Mouse (Mus musculus) layer of hippocampus, adult 11-12 months (tissue): Measurements from ENCODE around the gene Nrxn1.
"Not testable (repeated sequence)": the region's sequence is repeated elsewhere in the genome, so short reads cannot be mapped to it uniquely, and the experiment has no call there.

Source experiments
- DNase-seq: peaks from one replicate; pipeline ENCODE4 v3.0.0; 2022; ENCODE audit warnings: low spot score

The Nrxn1 gene

DNA sequence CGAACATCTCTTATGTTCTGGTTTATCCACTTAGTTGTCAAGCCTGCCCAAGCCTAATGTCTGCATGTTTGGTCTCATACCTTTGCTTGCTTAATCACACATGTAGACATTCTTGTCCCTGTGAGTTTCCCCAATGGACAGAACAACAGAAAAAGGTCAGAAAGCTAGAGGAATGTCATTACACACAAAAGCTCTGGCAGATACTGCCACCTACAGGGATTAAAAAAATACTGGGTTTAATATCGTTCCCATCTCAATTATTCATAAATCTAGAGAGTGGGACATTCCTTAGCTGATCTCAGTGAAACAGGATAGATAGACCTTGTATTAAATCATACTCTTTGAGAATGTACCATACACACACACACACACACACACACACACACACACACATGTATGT is 823.7 kb downstream of the Nrxn1 start:
- no peak for DNase-seq

GRCm38 (mm10) chr17:90253451-90254131 is 839.3 kb downstream of the Nrxn1 start:
- no peak for DNase-seq

DNA sequence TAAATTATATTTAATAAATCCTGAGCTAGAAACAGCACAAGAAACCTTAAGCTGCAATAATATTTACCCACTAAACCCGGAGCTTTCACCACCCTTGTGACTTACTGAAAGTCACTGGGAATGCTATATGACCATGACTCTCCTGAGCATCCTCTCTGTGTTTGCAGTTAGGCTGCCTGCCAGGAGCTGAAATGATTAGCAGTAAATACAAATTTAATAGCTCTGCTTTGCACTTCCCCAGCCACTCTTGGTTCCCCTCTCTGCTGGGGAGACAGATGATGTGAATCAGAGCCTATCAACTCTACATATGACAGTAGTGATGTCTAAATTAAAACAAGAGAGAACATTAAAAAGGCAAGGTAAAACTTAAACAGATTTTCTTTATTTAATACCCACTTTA is 840.7 kb downstream of the Nrxn1 start:
- DNase-seq, result no peak

DNA sequence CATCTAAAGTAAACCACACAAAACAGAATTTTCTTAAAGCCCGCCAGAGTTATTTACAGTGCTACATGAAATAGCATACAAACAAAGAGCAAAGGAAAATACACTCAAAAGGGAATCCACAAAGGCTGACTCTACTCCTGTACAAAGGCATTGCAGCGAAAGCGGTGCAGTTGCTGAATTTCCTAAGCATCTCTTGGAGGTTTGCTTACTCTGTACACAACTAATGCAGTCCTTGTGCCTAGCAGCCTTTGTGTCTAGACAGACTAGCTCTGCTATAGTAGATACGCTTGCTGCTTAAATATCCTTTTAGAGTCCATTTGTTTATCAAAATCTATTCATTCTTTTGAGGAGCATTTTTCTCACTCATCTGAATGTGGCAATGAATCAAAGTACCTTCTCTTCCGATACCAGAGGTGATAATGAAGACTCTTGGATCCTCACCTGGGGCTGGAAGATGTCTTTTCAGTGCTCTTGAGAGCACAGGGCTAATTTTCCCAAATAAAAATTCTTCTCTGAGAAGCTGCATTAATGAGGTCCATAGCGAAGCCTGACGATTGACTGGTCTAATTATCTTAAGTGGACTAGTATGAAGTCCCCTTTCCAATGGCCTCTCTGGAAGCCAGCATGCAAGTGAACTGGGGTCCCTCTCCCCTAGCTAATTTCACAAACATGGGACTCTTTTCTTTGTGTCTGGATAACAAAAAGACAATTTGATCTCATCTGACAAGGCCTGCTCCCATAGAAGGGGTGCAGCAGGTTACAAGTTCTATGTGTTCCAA is 845.6 kb downstream of the Nrxn1 start:
- no peak for DNase-seq

DNA sequence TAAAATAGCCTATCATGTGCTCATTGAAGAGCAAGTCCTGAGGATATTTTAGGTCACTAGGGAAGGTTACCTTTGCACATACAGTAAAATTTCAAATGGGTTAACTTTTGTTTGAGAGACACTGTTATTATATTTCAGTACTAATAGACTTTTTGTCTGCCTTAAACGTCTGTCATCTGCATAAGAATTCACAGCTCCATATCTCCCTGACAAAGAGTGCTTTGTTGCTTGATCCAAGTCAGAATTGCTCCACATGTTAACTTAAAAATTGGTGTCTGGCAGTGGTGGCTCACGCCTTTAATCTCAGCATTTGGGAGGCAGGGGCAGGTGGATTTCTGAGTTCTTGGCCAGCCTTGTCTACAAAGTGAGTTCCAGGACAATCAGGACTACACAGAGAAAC is 848.5 kb downstream of the Nrxn1 start:
- DNase-seq, result no peak

GRCm38 (mm10) chr17:90238964-90239363 is 853.9 kb downstream of the Nrxn1 start:
- no peak for DNase-seq

- DNase-seq, result no peak
These were observed 854.4 kb downstream of the Nrxn1 start for GRCm38 (mm10) chr17:90238517-90238916.

DNA sequence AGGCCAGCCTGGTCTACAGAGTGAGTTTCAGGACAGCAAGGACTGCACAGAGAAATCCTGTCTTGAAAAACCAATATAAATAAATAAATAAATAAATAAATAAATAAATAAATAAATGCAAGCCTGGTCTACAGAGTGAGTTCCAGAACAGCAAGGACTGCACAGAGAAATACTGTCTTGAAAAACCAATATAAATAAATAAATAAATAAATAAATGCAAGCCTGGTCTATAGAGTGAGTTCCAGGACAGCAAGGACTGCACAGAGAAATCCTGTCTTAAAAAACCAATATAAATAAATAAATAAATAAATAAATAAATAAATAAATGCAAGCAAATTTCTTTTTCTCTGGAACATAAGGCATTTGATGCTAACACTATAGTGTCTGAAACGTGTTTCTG is 857.2 kb downstream of the Nrxn1 start:
- DNase-seq, result not testable (repeated sequence)

DNA sequence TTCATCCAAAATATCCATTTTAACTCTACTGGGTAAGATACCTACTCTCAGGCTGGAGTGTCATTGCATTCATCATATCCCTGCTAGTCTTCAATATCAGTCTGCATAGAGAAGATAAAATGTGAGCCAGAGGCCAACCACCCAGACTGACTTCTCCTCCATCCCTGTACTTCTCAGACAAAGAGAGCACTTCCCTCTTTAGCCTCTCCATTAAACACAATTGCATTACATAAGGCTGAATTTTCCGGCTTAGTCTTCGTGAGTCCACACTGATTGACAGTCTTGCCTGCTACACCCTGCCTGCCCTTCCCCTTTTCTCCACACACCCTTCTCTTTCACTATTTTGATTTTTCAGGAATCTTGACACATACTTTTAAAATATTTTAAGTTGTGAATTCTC is 858.1 kb downstream of the Nrxn1 start:
- DNase-seq, result no peak

DNA sequence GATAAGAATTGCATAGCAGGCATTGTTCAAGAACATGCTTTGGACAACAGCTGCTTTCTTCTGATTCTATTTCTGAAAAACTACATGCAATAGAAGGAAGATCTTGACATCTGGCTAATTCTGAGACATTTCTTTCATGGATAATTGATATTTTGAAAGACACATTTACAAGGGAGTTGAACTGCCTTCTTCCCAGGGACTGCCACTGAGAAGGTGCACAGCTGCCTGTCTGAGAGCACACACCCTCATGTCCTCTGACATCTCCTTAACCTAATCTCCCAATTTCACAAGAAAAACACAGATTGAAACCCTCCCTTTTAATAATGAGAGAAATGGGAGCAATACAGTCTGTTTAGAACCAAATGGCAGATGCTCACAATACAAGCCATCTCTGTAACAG is 884.3 kb downstream of the Nrxn1 start:
- DNase-seq, result no peak

DNA sequence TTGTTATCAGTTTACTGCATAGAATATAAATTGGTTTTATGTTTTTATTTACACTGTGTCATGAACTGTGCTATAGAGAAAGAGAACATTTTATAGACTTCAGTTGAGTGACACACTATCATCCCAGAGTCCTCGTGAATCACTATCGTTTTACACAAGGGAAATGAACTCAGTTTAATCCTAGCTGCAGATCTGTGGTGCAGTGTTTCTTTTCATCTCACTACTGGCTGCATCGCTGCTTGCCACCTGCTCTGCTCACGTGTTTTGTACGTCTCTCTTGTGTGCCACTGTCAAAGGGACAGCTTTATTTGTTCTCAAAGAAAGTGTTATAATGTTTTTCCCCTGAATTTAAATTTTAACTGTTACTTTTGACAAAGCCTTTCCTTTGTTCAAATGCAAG is 885.3 kb downstream of the Nrxn1 start:
- DNase-seq, result no peak

- no peak for DNase-seq
These were observed 888.9 kb downstream of the Nrxn1 start for GRCm38 (mm10) chr17:90203993-90204392.

DNA sequence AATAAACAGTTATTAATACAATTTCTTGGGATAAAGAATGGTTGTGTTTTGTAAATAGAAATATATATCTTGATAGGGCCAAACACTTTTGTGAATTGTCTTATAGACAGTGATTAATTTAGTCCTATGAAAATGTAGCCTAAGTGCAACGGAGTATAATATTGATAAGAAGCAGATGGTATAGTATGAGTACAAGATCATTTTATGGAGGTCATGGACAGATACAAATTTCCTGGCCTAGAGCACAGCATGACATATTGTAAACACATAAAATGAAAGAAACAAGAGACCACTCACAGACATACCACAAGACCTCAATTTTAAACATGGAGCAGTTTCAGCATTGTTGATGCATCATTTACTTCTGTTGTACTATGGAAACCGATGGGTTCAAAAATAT is 890.1 kb downstream of the Nrxn1 start:
- DNase-seq, result no peak

- no peak for DNase-seq
These were observed 896.1 kb downstream of the Nrxn1 start for GRCm38 (mm10) chr17:90196772-90197171.

GRCm38 (mm10) chr17:90141602-90142001 is 951.3 kb downstream of the Nrxn1 start:
- no peak for DNase-seq

GRCm38 (mm10) chr17:90130836-90131235 is 962.0 kb downstream of the Nrxn1 start:
- DNase-seq, result no peak

GRCm38 (mm10) chr17:90129183-90129582 is 963.7 kb downstream of the Nrxn1 start:
- no peak for DNase-seq

DNA sequence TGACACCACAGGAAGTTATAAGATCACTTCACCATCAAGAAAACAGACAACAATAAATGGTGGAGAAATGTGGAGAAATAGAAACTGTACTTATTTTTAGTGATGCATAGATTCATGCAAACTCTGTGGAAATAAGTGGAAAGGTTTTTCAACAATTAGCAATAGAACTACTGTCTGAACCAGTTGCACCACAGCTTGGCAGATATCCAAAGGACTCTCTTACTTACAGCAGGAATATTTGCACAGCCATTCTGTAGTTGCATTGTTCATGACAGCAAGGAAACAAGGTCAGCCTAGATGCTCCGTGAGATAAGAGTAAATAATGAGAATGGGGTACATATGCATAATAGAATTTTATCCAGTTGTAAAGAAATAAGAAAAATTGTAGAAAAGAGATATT is 965.3 kb downstream of the Nrxn1 start:
- no peak for DNase-seq

GRCm38 (mm10) chr17:90122796-90123481 is 969.9 kb downstream of the Nrxn1 start:
- no peak for DNase-seq

DNA sequence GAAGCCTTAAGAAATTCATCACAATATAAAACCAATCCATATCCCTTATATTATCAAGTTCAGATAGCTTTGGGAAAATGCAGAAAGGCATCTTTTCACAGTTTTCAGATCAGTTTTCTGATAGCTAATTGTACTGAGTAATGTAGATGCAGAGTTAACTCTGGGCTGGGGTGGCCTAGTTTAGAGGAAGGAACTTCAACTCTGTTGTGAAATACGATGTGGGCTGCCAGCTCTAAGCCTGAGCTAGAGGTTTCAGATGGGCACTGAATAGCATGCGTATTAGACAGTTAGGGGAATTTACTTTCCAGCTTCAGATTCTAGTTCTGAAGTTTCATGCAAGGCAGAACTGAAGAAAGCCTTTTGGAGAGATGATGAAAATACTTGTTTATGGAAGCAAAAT is 976.6 kb downstream of the Nrxn1 start:
- DNase-seq, result no peak

DNA sequence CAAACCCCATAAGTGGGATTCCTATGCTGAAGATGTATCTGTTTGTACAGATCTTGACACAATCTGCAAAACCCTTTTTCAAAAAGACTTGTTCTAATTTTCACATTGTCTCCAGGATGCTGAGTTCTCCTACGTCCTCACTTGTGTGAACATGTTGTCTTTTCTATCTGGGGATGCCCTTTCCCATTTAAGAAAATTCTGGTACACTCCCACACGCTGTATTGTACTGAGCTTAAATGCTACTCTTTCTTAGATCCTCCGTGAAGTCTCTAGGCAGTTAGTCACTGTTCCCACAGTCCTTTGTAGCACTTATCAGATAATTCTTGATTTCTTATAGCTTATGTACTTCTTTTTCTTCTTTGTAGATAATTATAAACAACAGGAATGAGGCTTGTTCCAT is 997.9 kb downstream of the Nrxn1 start:
- DNase-seq, result no peak

GRCm38 (mm10) chr17:90088314-90088650 is 1004.6 kb downstream of the Nrxn1 start:
- DNase-seq, result peak; percentile 91

- no peak for DNase-seq
These were observed 1005.1 kb downstream of the Nrxn1 start for GRCm38 (mm10) chr17:90087616-90088313.
